Mouse (Mus musculus) liver, embryonic 14 days (tissue): Measurements from ENCODE around the gene Gm8011. TPM values are rescaled to one million over a fixed set of nuclear protein-coding genes. Genes with fewer than 3 reads are reported as not detected.

Experiments
- polyA plus RNA-seq: library from polyadenylated mRNA; depleted of rRNA; stranded (reverse); fragments of >200 nt; gene quantifications from 2 replicates; pipeline ENCODE4 v1.2.3, GENCODE M21; 2012; rRNA removed

Gm8011 gene
- not detected in 2 replicates for polyA plus RNA-seq

DNA sequence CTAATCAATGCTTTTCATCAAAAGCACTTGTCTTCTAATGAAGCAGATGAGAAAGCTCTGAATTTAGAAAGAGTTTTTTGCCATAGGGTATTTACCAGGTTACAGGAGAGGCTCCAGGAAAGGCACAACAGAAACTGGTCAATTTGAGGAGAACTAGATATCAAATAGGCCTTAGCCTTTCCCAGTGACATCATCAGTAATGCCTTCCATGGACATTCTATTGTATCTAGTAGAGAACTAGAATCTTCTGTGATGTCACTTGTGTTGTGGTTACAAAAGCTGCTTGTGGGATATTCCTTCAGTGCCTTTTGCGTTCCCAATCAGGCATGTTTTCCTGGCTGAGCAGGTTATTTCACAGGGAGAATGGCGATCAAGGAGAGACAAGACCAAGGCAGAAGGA is at the start of gene Gm8011:
Gm8011 (plus strand) TSS at position 301 of the 400 bp plus-strand sequence.

DNA sequence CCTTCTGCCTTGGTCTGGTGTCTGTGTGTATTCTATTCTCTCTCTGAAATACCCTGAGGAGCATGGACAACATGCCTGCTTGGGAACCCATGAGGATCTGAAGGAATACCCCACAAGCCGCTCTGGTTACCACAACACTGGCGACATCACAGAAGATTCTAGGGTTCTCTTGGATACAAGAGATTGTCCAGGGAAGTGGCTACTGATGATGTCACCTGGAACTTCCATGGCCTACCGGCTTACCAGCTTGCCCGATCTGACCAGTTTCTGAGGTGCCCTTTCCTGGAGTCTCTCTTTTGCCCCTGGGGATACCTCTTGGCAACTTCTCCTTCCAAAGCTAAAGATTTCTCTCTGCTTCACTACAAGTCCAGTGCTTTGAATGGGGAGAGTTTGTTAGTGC is 24.1 kb upstream of the Gm8011 start, which contains the start of gene Gm8005:
Gm8005 (minus strand) TSS at position 101 of the 400 bp plus-strand sequence.

DNA sequence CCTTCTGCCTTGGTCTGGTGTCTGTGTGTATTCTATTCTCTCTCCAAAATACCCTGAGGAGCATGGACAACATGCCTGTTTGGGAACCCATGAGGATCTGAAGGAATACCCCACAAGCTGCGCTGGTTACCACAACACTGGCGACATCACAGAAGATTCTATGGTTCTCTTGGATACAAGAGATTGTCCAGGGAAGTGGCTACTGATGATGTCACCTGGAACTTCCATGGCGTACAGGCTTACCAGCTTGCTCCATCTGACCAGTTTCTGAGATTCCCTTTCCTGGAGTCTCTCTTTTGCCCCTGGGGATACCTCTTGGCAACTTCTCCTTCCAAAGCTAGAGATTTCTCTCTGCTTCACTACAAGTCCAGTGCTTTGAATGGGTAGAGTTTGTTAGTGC is 38.6 kb downstream of the Gm8011 start, which contains the start of gene Gm8020:
Gm8020 (minus strand) TSS at position 101 of the 400 bp plus-strand sequence.

Other genes starting within 250 kb of the Gm8011 start
- gene Gm17026, start 203.8 kb upstream of the Gm8011 start, polyA plus RNA-seq = not detected in 2 replicates
- not detected in 2 replicates for gene Gm9611, start 166.5 kb upstream of the Gm8011 start, polyA plus RNA-seq
- gene Gm7995, start 153.7 kb upstream of the Gm8011 start, polyA plus RNA-seq = not detected in 2 replicates
- not detected in 2 replicates for gene Gm8005, start 24.2 kb upstream of the Gm8011 start, polyA plus RNA-seq
- not detected in 2 replicates for gene Gm8020, start 38.5 kb downstream of the Gm8011 start, polyA plus RNA-seq
- not detected in 2 replicates for gene Gm8024, start 60.4 kb downstream of the Gm8011 start, polyA plus RNA-seq
- gene Gm17124, start 136.0 kb downstream of the Gm8011 start, polyA plus RNA-seq = not detected in 2 replicates
- not detected in 2 replicates for gene Gm3633, start 178.0 kb downstream of the Gm8011 start, polyA plus RNA-seq
- not detected in 2 replicates for gene Gm10378, start 192.1 kb downstream of the Gm8011 start, polyA plus RNA-seq